8 mouse cellular contexts compared by ENCODE assay signal in the genomic region with DNA sequence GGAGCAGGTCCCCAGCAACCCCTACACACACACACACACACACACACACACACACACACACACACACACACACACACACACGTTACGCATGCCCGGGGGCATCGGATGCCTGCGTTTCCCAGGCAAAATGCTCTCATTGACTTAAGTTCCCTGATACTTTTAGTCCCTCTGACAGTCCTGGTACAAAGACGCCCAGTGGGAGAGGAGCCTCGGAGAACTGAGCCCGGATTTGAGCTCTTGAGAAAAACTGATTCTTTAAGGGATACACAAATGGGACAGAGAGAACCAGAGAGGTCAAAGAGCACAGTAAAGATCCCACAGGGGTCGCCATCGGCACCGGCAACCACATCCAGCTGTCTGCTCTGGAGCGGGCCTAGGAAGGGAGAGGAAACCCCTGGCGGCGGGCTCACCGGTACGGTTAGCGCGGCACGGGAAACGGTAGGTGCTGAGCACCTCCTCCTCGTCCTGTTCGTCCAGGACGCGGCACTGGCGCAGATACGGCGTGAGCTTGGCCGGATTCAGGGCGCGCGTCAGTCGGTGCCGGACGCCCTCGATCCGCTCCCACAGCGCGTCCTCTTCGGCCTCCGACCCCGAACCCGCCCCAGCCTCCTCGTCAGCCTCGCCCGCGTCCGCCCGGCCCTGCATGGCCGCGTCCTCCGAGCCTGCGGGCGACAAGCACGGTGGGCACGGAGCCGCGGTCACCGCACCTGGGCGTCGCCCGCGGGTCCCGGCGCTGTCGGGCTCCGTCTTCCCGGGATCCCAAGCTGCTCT. TPM values are rescaled to one million over a fixed set of nuclear protein-coding genes. Genes with fewer than 3 reads are reported as not detected.
DNase-seq lines count a peak whose midpoint lies in the region; ATAC-seq and TF ChIP-seq lines count a peak whose summit lies in the region.

No protein-coding gene starts in this region.

- H3K27me3 ChIP-seq in kidney, adult 2 months (replicated peaks; ENCODE audit: control insufficient read depth, insufficient read depth, low read length), result no peaks in the 10 kb centered on the region
- H3K27me3 ChIP-seq in forebrain, embryonic 12.5 days, result peaks cover 73% of the 10 kb centered on the region
- peaks cover 10% of the 10 kb centered on the region; the same call in 1 of the 2 replicates for H3K27me3 ChIP-seq in intestine, embryonic 15.5 days (replicated peaks)
- H3K27me3 ChIP-seq in stomach, embryonic 15.5 days (replicated peaks), result no peaks in the 10 kb centered on the region

- 0 out of 2 replicates have a peak, but pooled peaks have one; percentile 11 for TF ChIP-seq CTCF in kidney, adult 2 months (conservative IDR thresholded peaks at IDR 0.05; ENCODE audit: insufficient read depth, insufficient read length, low read depth, low read length)

- H3K4me2 ChIP-seq in forebrain, embryonic 12.5 days, result peak overlapping the region; percentile 87
- H3K4me2 ChIP-seq in intestine, embryonic 15.5 days (replicated peaks), result peak overlapping the region; percentile 94
- peak overlapping the region; percentile 99 for H3K4me2 ChIP-seq in stomach, embryonic 15.5 days

- peak overlapping the region; percentile 56 for H3K9ac ChIP-seq in forebrain, embryonic 12.5 days
- H3K9ac ChIP-seq in intestine, embryonic 15.5 days, result peak overlapping the region; percentile 78
- peak overlapping the region; percentile 60 for H3K9ac ChIP-seq in stomach, embryonic 15.5 days

- peak overlapping the region; percentile 93 for H3K27ac ChIP-seq in kidney, adult 2 months (ENCODE audit: insufficient read depth, low read depth, low read length)
- no peak overlapping the region for H3K27ac ChIP-seq in forebrain, embryonic 12.5 days
- peak overlapping the region; percentile 80 for H3K27ac ChIP-seq in intestine, embryonic 15.5 days
- H3K27ac ChIP-seq in stomach, embryonic 15.5 days, result peak overlapping the region; percentile 69

- H3K36me3 ChIP-seq in kidney, adult 2 months (ENCODE audit: control insufficient read depth, insufficient read depth, low read length), result no peaks in the 10 kb centered on the region
- H3K36me3 ChIP-seq in forebrain, embryonic 12.5 days (replicated peaks), result no peaks in the 10 kb centered on the region
- no peaks in the 10 kb centered on the region for H3K36me3 ChIP-seq in intestine, embryonic 15.5 days
- H3K36me3 ChIP-seq in stomach, embryonic 15.5 days, result no peaks in the 10 kb centered on the region

- no peaks in the 10 kb centered on the region for H3K9me3 ChIP-seq in forebrain, embryonic 12.5 days
- H3K9me3 ChIP-seq in intestine, embryonic 15.5 days, result no peaks in the 10 kb centered on the region
- H3K9me3 ChIP-seq in stomach, embryonic 15.5 days, result no peaks in the 10 kb centered on the region

- H3K4me3 ChIP-seq in kidney, adult 2 months (ENCODE audit: insufficient read depth, low read depth, low read length), result peak overlapping the region; percentile 80
- peak overlapping the region; percentile 51 for H3K4me3 ChIP-seq in forebrain, embryonic 12.5 days (replicated peaks)
- peak overlapping the region; percentile 68 for H3K4me3 ChIP-seq in intestine, embryonic 15.5 days (replicated peaks)
- H3K4me3 ChIP-seq in stomach, embryonic 15.5 days (replicated peaks), result peak overlapping the region; percentile 73

- ATAC-seq in forebrain, embryonic 12.5 days (ENCODE audit: low FRiP score), result peak; percentile 53; the same call in 1 of the 2 replicates
- peak; percentile 13 for ATAC-seq in intestine, embryonic 15.5 days
- ATAC-seq in stomach, embryonic 15.5 days (ENCODE audit: insufficient read depth, low FRiP score, low read depth), result 0 out of 2 replicates have a peak, but pooled peaks have one; percentile 15
- ATAC-seq in cerebellum, adult (ENCODE audit: insufficient number of reproducible peaks, low FRiP score, low TSS enrichment), result no peak

- DNase-seq in kidney, adult 2 months, result peak; percentile 56
- DNase-seq in kidney, adult 9 months, result no peak
- DNase-seq in lung, postnatal 10 days, result peak; percentile 58
- no peak for DNase-seq in cerebellum, postnatal 36 days

- no peak for TF ChIP-seq POLR2A in kidney, adult 2 months (IDR thresholded peaks at IDR 0.05; ENCODE audit: low read depth, low read length)

- 3% methylated on average over 67 of the region's 67 CpGs for whole genome bisulfite sequencing in kidney, adult 2 months
- 3% methylated on average over 66 of the region's 67 CpGs for WGBS in forebrain, embryonic 12.5 days
- WGBS in intestine, embryonic 15.5 days, result 5% methylated on average over 58 of the region's 67 CpGs
- WGBS in stomach, embryonic 15.5 days, result 3% methylated on average over 67 of the region's 67 CpGs

- H3K4me1 ChIP-seq in kidney, adult 2 months (ENCODE audit: control insufficient read depth, insufficient read depth, low read length), result peaks cover 46% of the 10 kb centered on the region
- peaks cover 31% of the 10 kb centered on the region for H3K4me1 ChIP-seq in forebrain, embryonic 12.5 days
- H3K4me1 ChIP-seq in intestine, embryonic 15.5 days (replicated peaks), result peaks cover 37% of the 10 kb centered on the region
- H3K4me1 ChIP-seq in stomach, embryonic 15.5 days, result peaks cover 42% of the 10 kb centered on the region

RNA-seq across cellular contexts. Expression of gene Card10, which starts 0.7 kb away (rescaled TPM):
- 80.4 and 93.7 TPM in 2 replicates for polyA plus RNA-seq in kidney, adult 2 months (2012; rRNA removed)
- 2.0 and 2.1 TPM in 2 replicates for polyA plus RNA-seq in forebrain, embryonic 12.5 days (2016; fragmentation: Nextera tagmentation; extraction: Ambion mirVana)
- 6.9 and 7.3 TPM in 2 replicates for polyA plus RNA-seq in intestine, embryonic 15.5 days (2015; fragmentation: Nextera tagmentation; extraction: Ambion mirVana)
- polyA plus RNA-seq in stomach, embryonic 15.5 days (2015; fragmentation: Nextera tagmentation; extraction: Ambion mirVana), result 6.6 and 7.6 TPM in 2 replicates

RNA-seq across cellular contexts. Expression of gene Mfng, which starts 28.9 kb away (rescaled TPM):
- polyA plus RNA-seq in kidney, adult 2 months (2012; rRNA removed), result 15.7 and 16.6 TPM in 2 replicates
- 137 and 147 TPM in 2 replicates for polyA plus RNA-seq in forebrain, embryonic 12.5 days (2016; fragmentation: Nextera tagmentation; extraction: Ambion mirVana)
- 19.7 and 20.4 TPM in 2 replicates for polyA plus RNA-seq in intestine, embryonic 15.5 days (2015; fragmentation: Nextera tagmentation; extraction: Ambion mirVana)
- polyA plus RNA-seq in stomach, embryonic 15.5 days (2015; fragmentation: Nextera tagmentation; extraction: Ambion mirVana), result 18.0 and 21.1 TPM in 2 replicates

RNA-seq across cellular contexts. Expression of gene Cdc42ep1, which starts 40.3 kb away (rescaled TPM):
- polyA plus RNA-seq in kidney, adult 2 months (2012; rRNA removed), result 59.2 and 66.7 TPM in 2 replicates
- polyA plus RNA-seq in forebrain, embryonic 12.5 days (2016; fragmentation: Nextera tagmentation; extraction: Ambion mirVana), result 7.7 and 8.4 TPM in 2 replicates
- polyA plus RNA-seq in intestine, embryonic 15.5 days (2015; fragmentation: Nextera tagmentation; extraction: Ambion mirVana), result 44.0 and 47.5 TPM in 2 replicates
- polyA plus RNA-seq in stomach, embryonic 15.5 days (2015; fragmentation: Nextera tagmentation; extraction: Ambion mirVana), result 54.1 and 62.1 TPM in 2 replicates

RNA-seq across cellular contexts. Expression of gene Lgals2, which starts 53.2 kb away (rescaled TPM):
- polyA plus RNA-seq in kidney, adult 2 months (2012; rRNA removed), result 0.24 and 0.25 TPM in 2 replicates
- not detected in 2 replicates for polyA plus RNA-seq in forebrain, embryonic 12.5 days (2016; fragmentation: Nextera tagmentation; extraction: Ambion mirVana)
- polyA plus RNA-seq in intestine, embryonic 15.5 days (2015; fragmentation: Nextera tagmentation; extraction: Ambion mirVana), result 1,110 and 1,149 TPM in 2 replicates
- 210 and 299 TPM in 2 replicates for polyA plus RNA-seq in stomach, embryonic 15.5 days (2015; fragmentation: Nextera tagmentation; extraction: Ambion mirVana)

Comparison
In these comparisons a context has a peak if more than half of its experiments do, and no peak if none do; other contexts are left out.
1. DNase-seq: peak in kidney, adult 2 months (single experiment) and lung, postnatal 10 days (single experiment); none in kidney, adult 9 months (single experiment) and cerebellum, postnatal 36 days (0 of 2).
2. Peak in every context shown above with its lines, with median percentiles within 50 percentile points of each other: H3K4me3 ChIP-seq, H3K4me2 ChIP-seq and H3K9ac ChIP-seq.